Mouse (Mus musculus) ES-E14 (cell line): ENCODE measurements around the gene Lsm2. TPM values are rescaled to one million over a fixed set of nuclear protein-coding genes. Genes with fewer than 3 reads are reported as not detected.
"Not testable (repeated sequence)": the region's sequence is repeated elsewhere in the genome, so short reads cannot be mapped to it uniquely, and the experiment has no call there.

ENCODE experiments used
- DNase-seq: peaks from one replicate; pipeline ENCODE4 v3.0.0-alpha.2; 2013; ENCODE audit warnings: low read depth, low spot score
- H3K27ac ChIP-seq: 2 replicates; pipeline ENCODE4 v1.5.1; 2012; ENCODE audit warnings: low read depth, mild to moderate bottlenecking, low read length, moderate library complexity, mixed read lengths; ENCODE audit not compliant: poor library complexity, insufficient read depth, severe bottlenecking
- H3K36me3 ChIP-seq: 2 replicates; pipeline ENCODE4 v1.6.1; 2012; ENCODE audit warnings: mild to moderate bottlenecking, low read length, moderate library complexity, mixed read lengths; ENCODE audit not compliant: control insufficient read depth, poor library complexity, insufficient read depth, severe bottlenecking
- H3K4me1 ChIP-seq, 2 experiments: fragments of 150-350 bp in 1 of 2; sonication (generic) in 1 of 2; 2 replicates each; pipeline ENCODE4 v1.6.1; 2012; ENCODE audit warnings: low read length in 2 of 2, mild to moderate bottlenecking in 1 of 2, mixed read lengths in 1 of 2; ENCODE audit not compliant: control insufficient read depth in 2 of 2, insufficient read depth in 2 of 2, poor library complexity in 1 of 2
- H3K4me3 ChIP-seq, 2 experiments: fragments of 150-350 bp in 1 of 2; sonication (generic) in 1 of 2; 2 replicates each; pipeline ENCODE4 v1.5.1; 2012; ENCODE audit warnings: low read length in 2 of 2, low read depth in 1 of 2, mild to moderate bottlenecking in 1 of 2, mixed read lengths in 1 of 2; ENCODE audit not compliant: insufficient read depth in 1 of 2, poor library complexity in 1 of 2, severe bottlenecking in 1 of 2
- H3K9ac ChIP-seq: 2 replicates; pipeline ENCODE4 v1.6.1; 2012; ENCODE audit warnings: low read depth, mild to moderate bottlenecking, low read length, mixed read lengths; ENCODE audit not compliant: poor library complexity, insufficient read depth, severe bottlenecking
- H3K9me3 ChIP-seq: fragments of 150-350 bp; sonication (generic); 2 replicates; pipeline ENCODE4 v1.6.1; 2012; ENCODE audit warnings: low read depth, mild to moderate bottlenecking, low read length; ENCODE audit not compliant: control insufficient read depth, insufficient read depth
- CHD2 ChIP-seq: IDR thresholded peaks from 2 replicates; pipeline ENCODE4 v1.6.1; 2014; ENCODE audit warnings: mild to moderate bottlenecking, low read depth, low read length, inconsistent platforms
- HCFC1 ChIP-seq: IDR thresholded peaks from 2 replicates; pipeline ENCODE4 v1.6.1; 2012; ENCODE audit warnings: low read length, inconsistent platforms, borderline replicate concordance; ENCODE audit not compliant: insufficient read depth
- MAFK ChIP-seq: IDR thresholded peaks from 2 replicates; pipeline ENCODE4 v1.6.1; 2014; ENCODE audit warnings: mild to moderate bottlenecking, low read depth, low read length, inconsistent platforms; ENCODE audit not compliant: insufficient read depth
- ZC3H11A ChIP-seq: IDR thresholded peaks from 2 replicates; pipeline ENCODE4 v1.6.1; 2012; ENCODE audit warnings: low read depth, mild to moderate bottlenecking, inconsistent platforms, low read length, borderline replicate concordance
- ZNF384 ChIP-seq: IDR thresholded peaks from 2 replicates; pipeline ENCODE4 v1.6.1; 2012; ENCODE audit warnings: low read depth, low read length, inconsistent platforms
- in situ Hi-C, 2 experiments: fragments of 600-800 bp; cut with MboI; formaldehyde crosslinking; loops; one replicate each; pipeline ENCODE4 v1.15.1; 2025; ENCODE audit warnings: low sequenced_read_pairs in 2 of 2, inconsistent platforms in 1 of 2; ENCODE audit not compliant: unreplicated experiment in 2 of 2
- total RNA-seq: library from RNA; depleted of rRNA; stranded (reverse); fragments of 300-350 nt; gene quantifications from 2 replicates; pipeline ENCODE4 v1.2.3, GENCODE M21; 2012

Lsm2 gene
- total RNA-seq, 1 experiment: 64.4 TPM

- no peak for TF ChIP-seq HCFC1
- TF ChIP-seq MAFK: no peak
- no peak for TF ChIP-seq CHD2
- no peak for TF ChIP-seq ZC3H11A
- H3K9me3 ChIP-seq: no peaks in the 10 kb centered on the region
- no peak overlapping the region for H3K27ac ChIP-seq
- no peak overlapping the region for H3K9ac ChIP-seq
- peaks cover 3 to 16% of the 10 kb centered on the region in 2 experiments; a peak in 2 of 4 replicates for H3K4me1 ChIP-seq
- H3K36me3 ChIP-seq: no peaks in the 10 kb centered on the region
- no peak for DNase-seq
- H3K4me3 ChIP-seq: no peak overlapping the region
- in situ Hi-C loops: no loop called here
These were observed 17.0 kb upstream of the Lsm2 start for GRCm38 (mm10) chr17:34964640-34965049.

- no peak for DNase-seq
- H3K4me3 ChIP-seq: no peak overlapping the region
- in situ Hi-C loops: no loop called here
- H3K27ac ChIP-seq: no peak overlapping the region
- TF ChIP-seq CHD2: no peak
- no peak for TF ChIP-seq ZNF384
- no peak for TF ChIP-seq MAFK
- no peak for TF ChIP-seq HCFC1
- no peak for TF ChIP-seq ZC3H11A
- H3K9ac ChIP-seq: no peak overlapping the region
- peaks cover 3 to 13% of the 10 kb centered on the region in 2 experiments; a peak in 2 of 4 replicates for H3K4me1 ChIP-seq
- H3K36me3 ChIP-seq: no peaks in the 10 kb centered on the region
- no peaks in the 10 kb centered on the region for H3K9me3 ChIP-seq
These were observed 16.0 kb upstream of the Lsm2 start for GRCm38 (mm10) chr17:34965627-34966026.

GRCm38 (mm10) chr17:34969822-34970221 is 11.8 kb upstream of the Lsm2 start, which contains the start of gene Gm20481:
Gm20481 (plus strand) TSS chr17:34969912.
- H3K27ac ChIP-seq, H3K9ac ChIP-seq, in situ Hi-C loops, H3K36me3 ChIP-seq, DNase-seq, H3K9me3 ChIP-seq: not testable (repeated sequence)
- H3K4me1 ChIP-seq: peaks cover 0 to 12% of the 10 kb centered on the region in 2 experiments; a peak in 2 of 4 replicates
- H3K4me3 ChIP-seq: peak within 1 kb of the TSS in 1 of 2 experiments; percentile 39; a peak in 1 of 4 replicates

GRCm38 (mm10) chr17:34970850-34971249 is 10.8 kb upstream of the Lsm2 start:
- H3K36me3 ChIP-seq, H3K4me1 ChIP-seq, H3K4me3 ChIP-seq, H3K9ac ChIP-seq, DNase-seq, H3K27ac ChIP-seq, in situ Hi-C loops, H3K9me3 ChIP-seq: not testable (repeated sequence)

GRCm38 (mm10) chr17:34971694-34972068 is 10.0 kb upstream of the Lsm2 start:
- H3K4me1 ChIP-seq, H3K9me3 ChIP-seq, in situ Hi-C loops, DNase-seq, H3K36me3 ChIP-seq, H3K27ac ChIP-seq, H3K9ac ChIP-seq: not testable (repeated sequence)
- peak overlapping the region in 1 of 2 experiments; percentile 35; a peak in 1 of 4 replicates for H3K4me3 ChIP-seq

GRCm38 (mm10) chr17:34972069-34972749 is 9.5 kb upstream of the Lsm2 start, which contains the start of the genes Hspa1a and Hspa1l:
Hspa1a (minus strand) TSS chr17:34972156.
Hspa1l (plus strand) TSS chr17:34972703.
- in situ Hi-C loops, DNase-seq, H3K36me3 ChIP-seq, H3K4me1 ChIP-seq, H3K9me3 ChIP-seq, H3K27ac ChIP-seq, H3K9ac ChIP-seq: not testable (repeated sequence)
- peak within 1 kb of the TSS; percentile 35; a peak in 3 of 4 replicates for H3K4me3 ChIP-seq
